Mouse (Mus musculus) cerebellum, adult 11 months (tissue): ENCODE measurements around the gene Trp53bp2.

Experiments used
- DNase-seq: peaks from one replicate; pipeline ENCODE4 v3.0.0; 2022

Trp53bp2 gene

GRCm38 (mm10) chr1:182409401-182410173 is 615 bp downstream of the Trp53bp2 start:
- peak; percentile 22 for DNase-seq

DNA sequence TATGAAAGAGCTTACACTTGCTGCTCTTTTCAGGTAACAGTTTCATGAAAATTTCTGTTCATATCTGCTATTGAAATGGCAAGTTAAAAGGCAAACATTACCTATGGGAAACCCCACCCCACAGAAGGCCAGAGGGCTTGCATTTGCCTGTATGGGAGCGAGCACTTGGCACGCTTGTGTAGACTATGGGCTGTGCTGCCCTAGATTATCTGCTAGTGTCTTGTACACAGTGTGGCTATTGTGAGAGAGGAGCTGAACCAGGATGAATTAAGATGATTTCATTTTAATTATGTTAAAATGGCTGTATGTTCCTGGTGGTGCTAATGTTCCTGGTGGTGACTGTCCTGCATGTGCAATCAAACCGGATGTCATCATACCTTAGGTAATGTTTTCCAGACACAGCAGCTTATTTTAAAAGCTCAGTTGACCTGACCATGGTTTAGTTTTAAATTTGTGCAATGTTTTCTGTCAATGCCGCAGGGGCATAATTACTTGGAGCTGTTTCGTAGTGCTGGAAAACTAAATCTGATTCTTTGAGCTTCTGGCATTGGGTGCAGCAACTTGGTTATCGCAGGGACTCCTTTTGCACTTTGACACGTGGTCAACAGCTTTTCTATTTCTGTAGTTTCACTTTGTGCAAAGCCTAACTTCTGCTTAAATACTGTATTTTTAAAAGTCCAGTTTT is 3.8 kb downstream of the Trp53bp2 start:
- no peak for DNase-seq

GRCm38 (mm10) chr1:182419481-182419880 is 10.5 kb downstream of the Trp53bp2 start:
- no peak for DNase-seq

DNA sequence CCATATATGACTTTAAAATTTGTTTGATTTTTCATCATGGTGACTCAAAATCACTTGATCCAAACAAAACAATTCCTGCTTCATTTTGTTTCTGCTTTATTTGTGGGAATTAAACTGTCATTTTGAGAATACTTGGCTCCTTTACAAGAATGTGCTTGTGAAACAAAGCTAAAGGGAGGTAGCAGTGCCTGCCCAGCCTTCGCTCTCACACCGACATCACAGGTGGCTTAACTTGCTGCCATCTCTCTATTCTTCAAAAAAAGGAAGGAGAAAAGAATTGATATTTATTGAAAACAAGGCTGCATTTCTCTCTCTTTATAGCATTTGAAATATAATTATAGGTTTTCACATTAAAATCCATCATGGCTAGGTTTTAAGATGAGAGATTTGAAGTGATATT is 15.3 kb downstream of the Trp53bp2 start:
- no peak for DNase-seq

GRCm38 (mm10) chr1:182425176-182425575 is 16.2 kb downstream of the Trp53bp2 start:
- DNase-seq: no peak

GRCm38 (mm10) chr1:182426444-182426843 is 17.5 kb downstream of the Trp53bp2 start:
- DNase-seq: no peak

DNA sequence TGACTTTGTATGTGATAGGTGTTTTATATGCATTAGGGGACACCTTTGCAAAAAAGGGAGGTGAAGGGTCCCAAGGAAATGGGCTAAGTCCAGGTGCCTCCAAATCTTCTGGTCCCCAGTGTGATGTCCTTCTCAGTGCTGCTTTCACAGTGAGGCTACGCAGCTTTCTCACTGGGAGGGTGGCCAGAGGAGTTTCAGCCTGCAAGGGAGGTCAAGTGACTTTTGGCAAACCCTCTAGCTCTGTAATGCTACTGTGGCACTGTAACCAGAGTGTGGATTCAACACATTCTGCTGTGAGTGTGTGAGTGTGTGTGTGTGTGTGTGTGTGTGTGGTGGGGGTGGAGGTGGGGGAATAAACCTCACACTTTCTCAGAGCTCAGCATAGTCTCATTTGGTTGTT is 18.5 kb downstream of the Trp53bp2 start:
- DNase-seq: no peak

DNA sequence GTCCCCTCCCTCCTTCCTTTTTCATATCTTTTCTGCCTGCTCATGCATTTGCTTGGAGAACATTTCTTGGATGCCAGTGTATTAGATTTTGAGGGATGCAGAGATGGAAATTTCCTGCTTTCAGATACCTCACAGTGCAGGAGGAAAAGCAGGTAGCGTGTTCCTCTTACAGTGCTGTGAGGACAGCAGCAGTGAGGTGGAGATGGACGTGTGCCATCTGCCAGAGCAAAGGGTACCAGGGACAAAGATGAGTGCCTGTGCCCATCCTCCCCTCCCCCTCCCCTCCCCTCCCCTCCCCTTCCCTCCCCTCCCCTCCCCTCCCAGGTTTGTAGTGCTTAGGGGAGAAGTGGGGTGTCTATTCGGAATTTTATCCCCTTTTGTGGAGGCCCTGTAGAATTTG is 20.9 kb downstream of the Trp53bp2 start:
- no peak for DNase-seq

DNA sequence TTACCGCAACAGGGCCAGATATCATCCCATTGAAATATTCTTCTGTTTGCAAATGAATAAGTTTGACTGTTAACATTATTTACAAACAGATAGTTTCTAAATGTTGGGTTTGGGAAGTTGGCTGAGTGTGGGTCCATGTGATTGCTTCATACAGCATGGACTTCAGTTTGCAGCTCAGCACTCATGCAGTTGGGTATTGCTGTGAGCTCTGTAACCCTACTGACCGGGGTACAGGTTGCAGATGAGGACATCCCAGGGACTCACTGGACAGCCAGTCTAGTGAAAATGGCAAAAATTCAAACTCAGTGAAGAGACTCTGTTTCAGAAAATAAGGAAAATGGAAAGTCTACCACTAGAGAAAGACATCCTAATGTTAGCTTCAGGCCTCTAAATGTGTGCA is 21.7 kb downstream of the Trp53bp2 start:
- no peak for DNase-seq

DNA sequence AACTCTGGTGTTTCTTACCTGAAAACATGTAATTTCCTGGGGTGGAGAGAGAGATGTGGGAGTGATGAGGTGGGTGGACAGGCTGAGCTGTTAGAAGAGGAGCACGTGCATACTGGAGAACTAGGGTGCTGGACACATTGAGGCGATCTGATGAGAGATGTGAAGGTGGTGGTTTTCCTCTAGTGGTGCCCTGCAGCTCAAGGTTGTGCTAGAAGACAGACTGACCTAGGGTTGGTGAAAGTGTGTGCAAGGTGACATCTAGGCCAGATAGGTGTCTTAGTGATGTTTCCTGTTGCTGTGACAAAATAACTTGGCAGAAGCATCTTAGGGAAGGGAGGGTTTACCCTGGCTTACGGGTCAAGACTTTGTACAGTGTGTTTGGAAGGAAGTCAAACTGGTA is 23.1 kb downstream of the Trp53bp2 start:
- DNase-seq: no peak

GRCm38 (mm10) chr1:182436746-182437145 is 27.8 kb downstream of the Trp53bp2 start:
- DNase-seq: peak; percentile 20

- DNase-seq: no peak
These were observed 30.7 kb downstream of the Trp53bp2 start for GRCm38 (mm10) chr1:182439546-182440222.

DNA sequence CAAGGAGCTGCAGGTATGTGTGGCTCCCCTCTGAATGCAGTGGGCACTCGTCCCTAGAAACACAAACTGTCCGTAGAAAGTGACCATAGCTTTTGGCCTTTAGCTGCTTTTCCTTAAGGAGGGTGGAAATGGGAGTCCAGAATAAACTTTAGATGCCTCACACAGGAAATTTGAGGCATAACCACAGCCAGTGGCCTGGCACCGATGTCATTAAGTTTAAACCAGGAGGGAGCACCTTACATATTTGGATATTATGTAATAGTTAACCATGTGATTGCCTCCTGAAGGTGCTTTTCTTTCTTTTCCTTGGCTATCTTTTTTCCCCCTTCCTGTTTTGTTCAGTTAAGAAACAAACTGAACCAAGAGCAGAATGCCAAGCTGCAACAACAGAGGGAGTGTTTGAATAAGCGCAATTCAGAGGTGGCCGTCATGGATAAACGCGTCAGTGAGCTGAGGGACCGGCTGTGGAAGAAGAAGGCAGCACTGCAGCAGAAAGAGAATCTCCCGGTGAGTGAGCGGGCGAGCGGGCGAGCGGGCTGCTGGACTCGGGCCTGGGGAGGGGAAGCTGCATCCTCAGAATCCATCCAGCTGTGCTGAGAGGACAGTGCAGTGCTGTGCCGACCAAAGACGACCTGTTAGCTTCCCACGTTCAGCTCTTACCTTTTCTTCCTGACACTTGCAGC is 33.0 kb downstream of the Trp53bp2 start:
- no peak for DNase-seq

DNA sequence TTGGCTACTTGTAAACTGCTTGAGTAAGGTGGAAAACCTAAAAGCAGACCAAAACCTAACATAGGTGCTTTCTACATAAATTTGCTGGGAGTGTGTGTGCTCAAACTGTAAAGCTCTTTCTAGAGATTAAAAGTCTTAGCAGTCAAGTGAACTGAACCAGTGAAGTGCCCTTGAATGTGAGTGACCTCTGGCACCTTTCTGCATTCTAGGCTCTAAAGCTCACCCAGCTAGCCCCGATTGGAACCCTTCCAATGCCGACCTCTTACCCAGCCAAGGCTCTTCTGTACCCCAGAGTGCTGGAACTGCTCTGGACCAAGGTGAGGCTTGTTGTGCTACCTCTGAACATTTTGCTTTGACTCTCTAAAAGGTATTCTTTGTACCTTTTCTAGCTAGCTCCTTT is 35.1 kb downstream of the Trp53bp2 start:
- no peak for DNase-seq

DNA sequence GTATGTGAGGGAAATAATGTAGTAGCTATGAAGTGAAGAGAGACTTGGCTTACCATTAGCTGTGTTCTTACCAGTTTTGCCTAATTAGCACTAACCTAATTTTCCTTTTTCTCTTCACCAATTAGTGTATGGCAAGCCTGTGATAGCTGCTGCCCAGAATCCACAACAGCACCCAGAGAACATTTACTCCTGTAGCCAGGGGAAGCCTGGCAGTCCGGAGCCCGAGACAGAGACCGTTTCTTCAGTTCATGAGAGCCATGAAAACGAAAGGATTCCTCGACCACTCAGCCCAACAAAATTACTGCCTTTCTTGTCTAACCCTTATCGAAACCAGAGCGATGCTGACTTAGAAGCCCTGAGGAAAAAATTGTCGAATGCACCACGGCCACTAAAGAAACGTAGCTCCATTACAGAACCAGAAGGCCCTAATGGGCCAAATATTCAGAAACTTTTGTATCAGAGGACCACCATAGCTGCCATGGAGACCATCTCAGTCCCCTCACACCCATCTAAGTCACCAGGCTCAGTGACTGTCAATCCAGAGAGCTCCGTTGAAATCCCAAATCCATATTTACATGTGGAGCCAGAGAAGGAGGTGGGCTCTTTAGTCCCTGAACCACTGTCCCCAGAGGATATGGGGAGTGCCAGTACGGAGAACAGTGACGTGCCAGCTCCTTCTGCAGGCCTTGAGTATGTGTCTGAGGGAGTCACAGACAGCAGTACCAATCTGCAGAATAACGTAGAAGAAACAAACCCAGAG is 39.5 kb downstream of the Trp53bp2 start:
- no peak for DNase-seq

DNA sequence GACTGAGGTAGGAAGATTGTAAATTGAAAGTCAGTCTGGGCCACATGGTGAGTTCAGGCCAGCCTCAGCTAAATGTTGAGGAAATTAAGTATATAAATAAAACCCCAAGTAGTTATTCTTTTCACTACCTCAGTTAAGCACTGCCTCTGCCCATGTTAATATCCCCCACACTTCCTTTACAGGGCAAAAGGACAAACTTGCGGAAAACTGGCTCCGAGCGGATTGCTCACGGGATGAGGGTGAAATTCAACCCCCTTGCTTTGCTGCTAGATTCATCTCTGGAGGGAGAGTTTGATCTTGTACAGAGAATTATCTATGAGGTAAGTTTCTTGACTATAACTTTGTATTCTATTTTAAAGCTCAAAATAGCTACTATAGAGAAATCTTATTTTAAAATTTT is 43.5 kb downstream of the Trp53bp2 start:
- DNase-seq: no peak

GRCm38 (mm10) chr1:182455080-182455479 is 46.1 kb downstream of the Trp53bp2 start:
- no peak for DNase-seq

DNA sequence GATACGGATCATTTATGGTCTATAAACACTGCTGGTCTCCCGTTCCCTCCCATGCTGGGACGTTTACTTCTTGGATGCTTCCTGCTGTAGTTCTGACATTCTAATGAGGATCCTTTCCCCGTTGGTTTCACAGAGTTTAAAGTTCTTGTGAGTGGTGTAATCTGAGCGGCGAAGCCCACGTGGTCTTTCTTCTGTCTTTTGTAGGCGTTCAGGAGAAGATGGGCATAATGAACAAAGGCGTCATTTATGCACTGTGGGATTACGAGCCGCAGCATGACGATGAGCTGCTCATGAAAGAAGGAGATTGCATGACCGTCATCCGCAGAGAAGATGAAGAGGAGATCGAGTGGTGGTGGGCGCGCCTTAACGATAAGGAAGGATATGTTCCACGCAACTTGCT is 49.6 kb downstream of the Trp53bp2 start:
- no peak for DNase-seq

DNA sequence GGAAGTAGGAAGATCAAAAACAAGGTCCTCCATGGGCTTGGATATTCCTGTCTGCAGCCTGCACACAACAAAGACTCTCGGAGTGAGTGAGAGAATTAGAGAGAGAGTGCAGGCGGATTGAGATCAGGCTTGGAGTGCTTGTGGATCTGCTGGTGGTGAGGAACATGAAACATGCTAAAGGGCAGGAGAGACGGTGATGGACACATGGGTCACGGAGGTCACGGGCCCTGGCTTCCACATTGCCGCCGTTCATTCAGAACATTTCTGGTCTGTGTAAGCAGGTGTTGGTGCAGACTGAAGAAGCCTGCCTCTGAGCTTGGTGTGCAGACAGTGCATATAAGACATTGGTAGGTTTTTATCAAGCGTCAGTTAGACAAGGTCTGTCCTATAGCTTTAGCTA is 50.5 kb downstream of the Trp53bp2 start:
- no peak for DNase-seq

DNA sequence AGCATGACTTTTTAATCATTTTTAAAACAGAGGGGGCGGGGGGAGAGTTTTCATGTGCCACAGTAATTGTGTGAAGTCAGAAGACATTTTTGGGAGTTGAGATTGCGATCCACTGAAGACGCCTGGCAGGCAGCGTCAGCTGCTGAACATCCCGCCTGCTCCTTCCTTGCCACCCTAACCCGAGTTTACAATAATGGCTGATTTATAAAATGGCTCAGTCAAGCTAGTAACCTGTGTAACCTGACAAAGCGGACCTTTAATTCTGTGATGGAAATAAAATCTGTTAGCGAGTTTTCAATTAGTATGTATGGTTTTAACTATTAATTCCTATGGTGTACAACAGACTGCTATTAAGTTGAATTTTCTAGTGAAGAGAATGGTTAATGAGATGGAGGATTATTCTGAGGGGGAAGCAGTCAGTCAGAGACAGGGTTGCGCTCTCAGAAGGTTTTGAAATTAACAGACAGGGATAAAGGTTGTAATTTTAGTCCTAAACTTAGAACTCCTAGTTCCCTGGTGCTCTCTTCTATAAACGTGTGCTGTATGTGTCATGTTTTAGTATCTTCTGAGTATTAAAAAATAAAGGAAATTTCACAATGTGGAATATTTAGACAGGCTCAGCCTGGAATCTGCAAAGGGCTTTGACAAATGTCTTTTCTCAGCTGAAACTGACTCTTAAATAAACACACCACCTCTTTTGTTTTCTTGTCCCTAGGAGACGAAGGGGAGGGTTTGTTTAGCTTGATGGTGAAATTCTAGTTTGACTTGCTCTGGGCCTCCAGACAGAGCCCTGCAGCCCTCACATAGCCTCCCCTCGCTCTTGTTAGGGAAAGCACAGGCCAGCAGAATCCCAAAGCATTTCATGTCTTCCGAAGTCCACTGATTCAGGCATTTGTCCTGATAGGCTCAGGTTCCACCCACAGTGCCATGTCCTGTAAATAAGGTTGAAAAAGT is 51.6 kb downstream of the Trp53bp2 start:
- DNase-seq: no peak

GRCm38 (mm10) chr1:182461261-182461660 is 52.3 kb downstream of the Trp53bp2 start:
- DNase-seq: no peak
